Mouse (Mus musculus): ENCODE data around the gene Cryab. TPM values are rescaled to one million over a fixed set of nuclear protein-coding genes. Genes with fewer than 3 reads are reported as not detected.

The Cryab gene
- polyA plus RNA-seq, 1 experiment from 2014 or later = 1,022 TPM

DNA sequence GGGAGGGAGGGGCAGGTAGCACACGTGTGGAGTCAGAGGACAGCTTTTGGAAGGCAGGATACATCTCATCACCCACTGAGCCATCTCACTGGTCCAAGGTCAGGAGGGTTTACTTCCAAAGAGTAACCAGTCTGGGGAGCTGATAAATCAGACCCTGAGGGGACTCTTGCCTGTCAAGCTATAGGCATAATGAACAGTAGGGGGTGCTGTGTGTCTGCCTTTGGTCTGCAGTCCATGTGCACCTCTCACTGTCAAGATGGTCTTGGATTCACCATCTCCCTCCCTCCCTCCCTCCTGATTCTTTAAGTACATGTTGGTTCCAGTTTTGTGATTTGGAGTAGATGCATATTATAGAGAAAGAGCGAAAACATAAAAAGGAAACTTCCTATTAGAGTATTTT is 49.9 kb downstream of the Cryab start:
- no peak overlapping the region for H3K9ac ChIP-seq
- no peak overlapping the region for H3K4me3 ChIP-seq
- 56% methylated on average over 2 of the region's 2 CpGs for WGBS
- no peaks in the 10 kb centered on the region for H3K9me3 ChIP-seq
- H3K27me3 ChIP-seq (replicated peaks) = no peaks in the 10 kb centered on the region
- H3K4me1 ChIP-seq = no peaks in the 10 kb centered on the region
- no peak overlapping the region for H3K27ac ChIP-seq (replicated peaks)
- peaks cover 85% of the 10 kb centered on the region for H3K36me3 ChIP-seq
- no peak overlapping the region for H3K4me2 ChIP-seq
- ATAC-seq (ENCODE audit: extremely low read depth, insufficient number of reproducible peaks, low FRiP score, low TSS enrichment) = no peak

DNA sequence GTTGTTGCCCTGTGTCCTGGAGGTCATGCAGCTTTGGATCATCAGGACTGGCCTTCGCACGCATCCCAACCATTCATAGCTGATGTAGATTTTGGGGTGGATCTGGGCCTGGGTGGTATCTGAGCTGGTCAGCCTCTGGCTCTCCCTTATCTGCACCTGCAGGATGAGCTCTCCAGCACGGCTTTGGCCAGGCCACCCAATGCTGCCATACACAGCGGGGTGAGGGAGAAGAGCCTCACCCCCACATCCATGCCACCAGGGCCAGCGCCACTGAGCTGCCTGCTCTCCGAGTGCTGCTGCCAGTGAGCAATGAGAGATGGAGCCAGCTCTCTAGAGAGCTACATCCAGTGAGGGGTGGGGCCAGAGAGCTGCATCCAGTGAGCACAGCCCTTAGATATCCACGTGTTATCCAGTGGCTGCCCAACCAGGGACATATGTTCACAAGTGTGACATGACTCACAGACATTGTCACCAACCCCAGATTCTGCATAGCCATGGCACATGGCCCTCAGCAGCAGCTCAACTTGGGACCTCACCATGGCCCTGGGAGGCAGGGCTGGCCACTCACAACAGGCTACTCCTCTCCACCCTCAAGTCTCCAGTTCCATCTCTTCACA is 52.0 kb downstream of the Cryab start:
- peak; percentile 73; the same call in 1 of the 2 replicates for ATAC-seq (ENCODE audit: extremely low read depth, insufficient number of reproducible peaks, low FRiP score, low TSS enrichment)
- Histone ChIP-seq H3K27ac (replicated peaks) (no peak overlapping the region), H3K4me1 (no peaks in the 10 kb centered on the region), H3K4me3 (no peak overlapping the region), H3K4me2 (no peak overlapping the region), H3K9me3 (no peaks in the 10 kb centered on the region), H3K36me3 (peaks cover 88% of the 10 kb centered on the region), H3K9ac (no peak overlapping the region), H3K27me3 (replicated peaks) (no peaks in the 10 kb centered on the region)
- WGBS = 76% methylated on average over 7 of the region's 7 CpGs

Other genes starting within 250 kb of the Cryab start
- 76.0 and 79.3 TPM in 2 replicates for gene Pts, start 222.6 kb upstream of the Cryab start, polyA plus RNA-seq (2015; fragmentation: Nextera tagmentation; extraction: Ambion mirVana)
- 5.5 and 7.1 TPM in 2 replicates for gene Il18, start 196.5 kb upstream of the Cryab start, polyA plus RNA-seq (2015; fragmentation: Nextera tagmentation; extraction: Ambion mirVana)
- 0.20 TPM in 1 of 2 replicates, not detected in the other for gene Bco2, start 196.1 kb upstream of the Cryab start, polyA plus RNA-seq (2015; fragmentation: Nextera tagmentation; extraction: Ambion mirVana)
- gene Tex12, start 190.0 kb upstream of the Cryab start, polyA plus RNA-seq (2015; fragmentation: Nextera tagmentation; extraction: Ambion mirVana) = not detected in 2 replicates
- 568 and 646 TPM in 2 replicates for gene Sdhd, start 147.5 kb upstream of the Cryab start, polyA plus RNA-seq (2015; fragmentation: Nextera tagmentation; extraction: Ambion mirVana)
- gene Timm8b, start 147.4 kb upstream of the Cryab start, polyA plus RNA-seq (2015; fragmentation: Nextera tagmentation; extraction: Ambion mirVana) = 247 and 287 TPM in 2 replicates
- gene Pih1d2, start 134.0 kb upstream of the Cryab start, polyA plus RNA-seq (2015; fragmentation: Nextera tagmentation; extraction: Ambion mirVana) = 1.8 and 3.2 TPM in 2 replicates
- 15.1 and 15.5 TPM in 2 replicates for gene Nkapd1, start 133.9 kb upstream of the Cryab start, polyA plus RNA-seq (2015; fragmentation: Nextera tagmentation; extraction: Ambion mirVana)
- 106 and 116 TPM in 2 replicates for gene Dlat, start 91.5 kb upstream of the Cryab start, polyA plus RNA-seq (2015; fragmentation: Nextera tagmentation; extraction: Ambion mirVana)
- gene Dixdc1, start 11.8 kb upstream of the Cryab start, polyA plus RNA-seq (2015; fragmentation: Nextera tagmentation; extraction: Ambion mirVana) = 7.5 and 8.1 TPM in 2 replicates
- gene 2310030G06Rik, start 4.8 kb upstream of the Cryab start, polyA plus RNA-seq (2015; fragmentation: Nextera tagmentation; extraction: Ambion mirVana) = 9.7 and 10.2 TPM in 2 replicates
- gene Hspb2, start 1.0 kb downstream of the Cryab start, polyA plus RNA-seq (2015; fragmentation: Nextera tagmentation; extraction: Ambion mirVana) = 260 and 319 TPM in 2 replicates
- gene Fdxacb1, start 16.9 kb downstream of the Cryab start, polyA plus RNA-seq (2015; fragmentation: Nextera tagmentation; extraction: Ambion mirVana) = 8.2 and 8.5 TPM in 2 replicates
- 27.3 and 31.9 TPM in 2 replicates for gene Alg9, start 23.7 kb downstream of the Cryab start, polyA plus RNA-seq (2015; fragmentation: Nextera tagmentation; extraction: Ambion mirVana)
- gene 1110032A03Rik, start 24.2 kb downstream of the Cryab start, polyA plus RNA-seq (2015; fragmentation: Nextera tagmentation; extraction: Ambion mirVana) = 24.5 and 25.9 TPM in 2 replicates
- 46.3 and 48.6 TPM in 2 replicates for gene Ppp2r1b, start 94.0 kb downstream of the Cryab start, polyA plus RNA-seq (2015; fragmentation: Nextera tagmentation; extraction: Ambion mirVana)